Mouse (Mus musculus) neural tube, embryonic 15.5 days (tissue): Measurements from ENCODE around the gene Gm428. TPM values are rescaled to one million over a fixed set of nuclear protein-coding genes. Genes with fewer than 3 reads are reported as not detected.
"Not testable (repeated sequence)": the region's sequence is repeated elsewhere in the genome, so short reads cannot be mapped to it uniquely, and the experiment has no call there.

Experiments used
- ATAC-seq: fragments of 200-750 bp; cut with Nextera tagmentation; 2 replicates; pipeline ENCODE4 v1.8.0; 2017; ENCODE audit warnings: mild to moderate bottlenecking, moderate TSS enrichment, moderate library complexity; ENCODE audit not compliant: low FRiP score
- H3K27ac ChIP-seq: fragments of 300-500 bp; sonication (generic); replicated peaks from 2 replicates; pipeline ENCODE4 v1.5.1; 2015; ENCODE audit warnings: mild to moderate bottlenecking, inconsistent platforms
- H3K27me3 ChIP-seq: fragments of 300-500 bp; sonication (generic); replicated peaks from 2 replicates; pipeline ENCODE4 v1.6.1; 2015; ENCODE audit warnings: inconsistent platforms
- H3K36me3 ChIP-seq: fragments of 300-500 bp; sonication (generic); 2 replicates; pipeline ENCODE4 v1.6.1; 2015; ENCODE audit warnings: inconsistent platforms
- H3K4me1 ChIP-seq: fragments of 300-500 bp; sonication (generic); 2 replicates; pipeline ENCODE4 v1.6.1; 2015; ENCODE audit warnings: inconsistent platforms
- H3K4me2 ChIP-seq: fragments of 300-500 bp; sonication (generic); 2 replicates; pipeline ENCODE4 v1.6.1; 2015; ENCODE audit warnings: inconsistent platforms, mild to moderate bottlenecking, moderate library complexity
- H3K4me3 ChIP-seq: fragments of 300-500 bp; sonication (generic); replicated peaks from 2 replicates; pipeline ENCODE4 v1.5.1; 2015; ENCODE audit warnings: mild to moderate bottlenecking, inconsistent platforms
- H3K9ac ChIP-seq: fragments of 300-500 bp; sonication (generic); replicated peaks from 2 replicates; pipeline ENCODE4 v1.6.1; 2015; ENCODE audit warnings: mild to moderate bottlenecking, inconsistent platforms
- H3K9me3 ChIP-seq: fragments of 300-500 bp; sonication (generic); replicated peaks from 2 replicates; pipeline ENCODE4 v1.6.1; 2016; ENCODE audit warnings: inconsistent platforms
- WGBS: fragments of 180-500 bp; shearing (Covaris S2); methylation state at CpG from one replicate; pipeline ENCODE4 v1.1.7; 2015; ENCODE audit warnings: mixed read lengths; 5-methylcytosine and 5-hydroxymethylcytosine counted together
- polyA plus RNA-seq: library from polyadenylated mRNA; unstranded; fragments of >200 nt; fragmentation: Nextera tagmentation; extraction: Ambion mirVana; gene quantifications from 2 replicates; pipeline ENCODE4 v1.2.1, GENCODE M21; 2015

Gm428 gene
- polyA plus RNA-seq, result not detected in 2 replicates

- H3K4me1 ChIP-seq, H3K27ac ChIP-seq, H3K4me3 ChIP-seq, ATAC-seq, H3K9me3 ChIP-seq, H3K36me3 ChIP-seq, H3K9ac ChIP-seq, H3K27me3 ChIP-seq, H3K4me2 ChIP-seq: not testable (repeated sequence)
- WGBS, result 100% methylated on average over 1 of the region's 4 CpGs
These were observed at the start of gene Gm428 for GRCm38 (mm10) chr4:73683216-73683615. Gene Gm428, plus strand, starts transcription at chr4:73683516.

GRCm38 (mm10) chr4:73637821-73638220 is 45.5 kb upstream of the Gm428 start, which contains the start of gene Gm11236:
Gene Gm11236, plus strand, starts transcription at chr4:73638121.
- not testable (repeated sequence) for H3K27me3 ChIP-seq

GRCm38 (mm10) chr4:73661864-73662263 is 21.5 kb upstream of the Gm428 start:
- not testable (repeated sequence) for H3K4me2 ChIP-seq, H3K27ac ChIP-seq, H3K9me3 ChIP-seq, H3K4me3 ChIP-seq, H3K27me3 ChIP-seq, H3K4me1 ChIP-seq, ATAC-seq, H3K9ac ChIP-seq, H3K36me3 ChIP-seq
- 92% methylated on average over 4 of the region's 4 CpGs for WGBS

More at GRCm38 (mm10) chr4:73637821-73638220, 45.5 kb upstream of the Gm428 start, which contains the start of gene Gm11236:
- H3K9me3 ChIP-seq, H3K27ac ChIP-seq, H3K9ac ChIP-seq, ATAC-seq, H3K4me1 ChIP-seq, H3K36me3 ChIP-seq, H3K4me2 ChIP-seq, H3K4me3 ChIP-seq: not testable (repeated sequence)
- WGBS, result no CpG with 5 or more reads among the region's 4 CpGs

GRCm38 (mm10) chr4:73668054-73668453 is 15.3 kb upstream of the Gm428 start, which contains the start of gene Gm11239:
Gene Gm11239, plus strand, starts transcription at chr4:73668354.
- H3K4me1 ChIP-seq, H3K27ac ChIP-seq, H3K36me3 ChIP-seq, H3K4me3 ChIP-seq, H3K27me3 ChIP-seq, ATAC-seq, H3K9me3 ChIP-seq, H3K4me2 ChIP-seq, H3K9ac ChIP-seq: not testable (repeated sequence)
- no CpG with 5 or more reads among the region's 4 CpGs for WGBS

- 94% methylated on average over 1 of the region's 1 CpGs for WGBS
- Histone ChIP-seq H3K27me3 (no peaks in the 10 kb centered on the region), H3K36me3 (no peaks in the 10 kb centered on the region), H3K9me3 (no peaks in the 10 kb centered on the region), H3K4me1 (no peaks in the 10 kb centered on the region), H3K4me2 (no peak overlapping the region), H3K27ac (no peak overlapping the region), H3K9ac (no peak overlapping the region), H3K4me3 (no peak overlapping the region)
- ATAC-seq, result no peak
These were observed 35.4 kb downstream of the Gm428 start for GRCm38 (mm10) chr4:73718761-73719160.

GRCm38 (mm10) chr4:73719819-73720218 is 36.5 kb downstream of the Gm428 start:
- Histone ChIP-seq H3K27me3 (no peaks in the 10 kb centered on the region), H3K36me3 (no peaks in the 10 kb centered on the region), H3K9me3 (no peaks in the 10 kb centered on the region), H3K4me3 (no peak overlapping the region), H3K4me2 (no peak overlapping the region), H3K9ac (no peak overlapping the region), H3K4me1 (no peaks in the 10 kb centered on the region), H3K27ac (no peak overlapping the region)
- ATAC-seq, result no peak

Other genes with a start within 250 kb of the Gm428 start
- gene Gm11238, start 75.6 kb upstream of the Gm428 start, polyA plus RNA-seq, result not detected in 2 replicates
- gene Gm11237, start 60.5 kb upstream of the Gm428 start, polyA plus RNA-seq, result not detected in 2 replicates
- not detected in 2 replicates for gene Gm11236, start 45.4 kb upstream of the Gm428 start, polyA plus RNA-seq
- gene Gm11239, start 15.2 kb upstream of the Gm428 start, polyA plus RNA-seq, result not detected in 2 replicates
- gene Rasef, start 107.5 kb downstream of the Gm428 start, polyA plus RNA-seq, result 0.51 and 1.1 TPM in 2 replicates
- gene Gm11758, start 192.8 kb downstream of the Gm428 start, polyA plus RNA-seq, result not detected in 2 replicates
- gene Gm11757, start 207.6 kb downstream of the Gm428 start, polyA plus RNA-seq, result not detected in 2 replicates
- gene Gm13871, start 222.4 kb downstream of the Gm428 start, polyA plus RNA-seq, result not detected in 2 replicates
- not detected in 2 replicates for gene Gm11756, start 237.2 kb downstream of the Gm428 start, polyA plus RNA-seq